Mouse (Mus musculus): Measurements from ENCODE around the gene Efl1.

DNA sequence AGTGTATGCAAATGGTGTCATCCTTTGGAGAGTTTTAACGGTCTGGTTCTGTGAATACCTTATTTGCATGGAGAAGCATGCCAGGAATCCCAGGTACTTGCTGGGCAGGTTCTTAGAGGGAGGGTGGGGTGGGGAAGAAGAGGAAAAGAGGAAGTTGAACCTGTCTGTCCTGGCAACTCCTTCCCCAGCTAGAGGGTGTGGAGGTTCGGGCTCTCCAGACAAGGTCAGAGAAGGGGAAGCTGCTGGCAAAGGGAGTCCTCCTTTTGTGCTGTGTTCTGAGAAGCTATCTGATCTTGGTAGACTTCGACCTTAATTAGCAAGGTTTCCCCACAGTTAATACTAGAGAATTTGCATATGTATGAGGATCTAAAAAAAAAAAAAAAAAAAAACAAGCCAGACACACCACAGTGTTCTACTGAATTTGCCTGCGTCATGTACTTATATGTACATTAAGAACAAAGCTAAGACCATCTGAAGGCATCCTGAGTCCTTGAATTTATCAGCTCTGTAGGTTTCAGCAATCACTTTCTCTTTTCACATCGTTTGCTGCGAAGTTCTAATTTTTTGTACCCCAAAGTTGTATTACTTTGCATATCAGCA is 137.0 kb downstream of the Efl1 start:
- no peak for TF ChIP-seq CTCF (IDR thresholded peaks at IDR 0.05; ENCODE audit: low read depth, low read length)
- no peak for TF ChIP-seq POLR2A (IDR thresholded peaks at IDR 0.05; ENCODE audit: insufficient read depth, low read length)

All from ES-Bruce4 (cell line).